Mouse (Mus musculus) stomach, postnatal 0 days (tissue): ENCODE measurements around the gene Car11. TPM values are rescaled to one million over a fixed set of nuclear protein-coding genes. Genes with fewer than 3 reads are reported as not detected.

Source experiments
- ATAC-seq: fragments of 200-750 bp; cut with Nextera tagmentation; 2 replicates; pipeline ENCODE4 v1.8.0; 2017; ENCODE audit not compliant: low FRiP score, low TSS enrichment
- DNase-seq: peaks from one replicate; pipeline ENCODE4 v3.0.0-alpha.2; 2016; ENCODE audit warnings: low spot score
- H3K27ac ChIP-seq: fragments of 300-500 bp; sonication (generic); replicated peaks from 2 replicates; pipeline ENCODE4 v1.5.1; 2014; ENCODE audit warnings: mild to moderate bottlenecking, control low read depth
- H3K27me3 ChIP-seq: fragments of 300-500 bp; sonication (generic); 2 replicates; pipeline ENCODE4 v1.6.1; 2014; ENCODE audit warnings: low read length; ENCODE audit not compliant: control insufficient read depth, insufficient read depth
- H3K36me3 ChIP-seq: fragments of 300-500 bp; sonication (generic); 2 replicates; pipeline ENCODE4 v1.6.1; 2014; ENCODE audit warnings: low read length, mixed read lengths; ENCODE audit not compliant: control insufficient read depth, insufficient read depth
- H3K4me1 ChIP-seq: fragments of 300-500 bp; sonication (generic); replicated peaks from 2 replicates; pipeline ENCODE4 v1.6.1; 2014; ENCODE audit warnings: antibody characterized with exemption; ENCODE audit not compliant: control insufficient read depth, insufficient read depth
- H3K4me2 ChIP-seq: fragments of 300-500 bp; sonication (generic); replicated peaks from 2 replicates; pipeline ENCODE4 v1.6.1; 2014; ENCODE audit warnings: low read depth, mild to moderate bottlenecking, control low read depth, moderate library complexity
- H3K4me3 ChIP-seq: fragments of 300-500 bp; sonication (generic); 2 replicates; pipeline ENCODE4 v1.5.1; 2014; ENCODE audit warnings: low read depth, low read length, control low read depth
- H3K9ac ChIP-seq: fragments of 300-500 bp; sonication (generic); 2 replicates; pipeline ENCODE4 v1.6.1; 2014; ENCODE audit warnings: mild to moderate bottlenecking, low read length, control low read depth, mixed read lengths
- H3K9me3 ChIP-seq: fragments of 300-500 bp; sonication (generic); 2 replicates; pipeline ENCODE4 v1.6.1; 2016; ENCODE audit warnings: low read length; ENCODE audit not compliant: control insufficient read depth
- CTCF ChIP-seq: IDR thresholded peaks from 2 replicates; pipeline ENCODE4 v1.5.1; 2016; ENCODE audit warnings: antibody characterized with exemption, low read depth, mild to moderate bottlenecking, moderate library complexity
- EP300 ChIP-seq: optimal IDR thresholded peaks from 2 replicates; pipeline ENCODE3; 2016; ENCODE audit warnings: antibody characterized with exemption
- WGBS: fragments of 180-500 bp; shearing (Covaris S2); extraction: QIAGEN DNeasy Blood & Tissue Kit; methylation state at CpG from one replicate; pipeline ENCODE4 v1.1.7; 2014; 5-methylcytosine and 5-hydroxymethylcytosine counted together
- polyA plus RNA-seq: library from polyadenylated mRNA; unstranded; fragments of >200 nt; fragmentation: Nextera tagmentation; extraction: Ambion mirVana; gene quantifications from 2 replicates; pipeline ENCODE4 v1.2.1, GENCODE M21; 2015

Gene Car11
- polyA plus RNA-seq, 1 experiment from 2014 or later, result 2.7 TPM

GRCm38 (mm10) chr7:45733477-45733876, 33.8 kb downstream of the Car11 start:
- WGBS, result 83% methylated on average over 5 of the region's 5 CpGs
- 0 out of 2 replicates have a peak overlapping the region, but pooled peaks have one; percentile 8 for H3K27ac ChIP-seq
- no peaks in the 10 kb centered on the region for H3K36me3 ChIP-seq
- TF ChIP-seq EP300 (no peak), CTCF (no peak)
- 0 out of 2 replicates have a peak, but pooled peaks cover 4% of the 10 kb centered on the region for H3K4me1 ChIP-seq
- H3K9me3 ChIP-seq, result no peaks in the 10 kb centered on the region
- no peak overlapping the region for H3K4me2 ChIP-seq
- H3K4me3 ChIP-seq, result no peak overlapping the region
- ATAC-seq (no peak), DNase-seq (no peak)
- 0 out of 2 replicates have a peak overlapping the region, but pooled peaks have one; percentile 8 for H3K9ac ChIP-seq
- H3K27me3 ChIP-seq, result no peaks in the 10 kb centered on the region

GRCm38 (mm10) chr7:45739162-45739763, 39.6 kb downstream of the Car11 start:
- H3K36me3 ChIP-seq, result no peaks in the 10 kb centered on the region
- no peak overlapping the region for H3K4me2 ChIP-seq
- peak; percentile 89 for DNase-seq
- H3K4me1 ChIP-seq, result no peaks in the 10 kb centered on the region
- WGBS, result 10% methylated on average over 9 of the region's 9 CpGs
- peak; percentile 81 for ATAC-seq
- no peaks in the 10 kb centered on the region for H3K27me3 ChIP-seq
- no peak overlapping the region for H3K4me3 ChIP-seq
- no peak overlapping the region for H3K27ac ChIP-seq
- H3K9me3 ChIP-seq, result no peaks in the 10 kb centered on the region
- no peak overlapping the region for H3K9ac ChIP-seq
- TF ChIP-seq EP300 (no peak), CTCF (peak; percentile 94)

- no peak for TF ChIP-seq EP300
- TF ChIP-seq CTCF, result no peak
- DNase-seq (peak; percentile 16), ATAC-seq (no peak)
- H3K4me3 ChIP-seq, result no peak overlapping the region
- no peak overlapping the region for H3K9ac ChIP-seq
- no peaks in the 10 kb centered on the region for H3K4me1 ChIP-seq
- H3K4me2 ChIP-seq, result no peak overlapping the region
- 62% methylated on average over 10 of the region's 10 CpGs for WGBS
- H3K36me3 ChIP-seq, result no peaks in the 10 kb centered on the region
- no peaks in the 10 kb centered on the region for H3K9me3 ChIP-seq
- no peaks in the 10 kb centered on the region for H3K27me3 ChIP-seq
- no peak overlapping the region for H3K27ac ChIP-seq
Measured at GRCm38 (mm10) chr7:45739820-45740219, 40.2 kb downstream of the Car11 start.

GRCm38 (mm10) chr7:45741308-45741707, 41.7 kb downstream of the Car11 start:
- ATAC-seq, result no peak
- Histone ChIP-seq H3K9me3 (no peaks in the 10 kb centered on the region), H3K36me3 (no peaks in the 10 kb centered on the region), H3K4me2 (no peak overlapping the region), H3K4me1 (no peaks in the 10 kb centered on the region), H3K27ac (no peak overlapping the region), H3K27me3 (no peaks in the 10 kb centered on the region), H3K4me3 (no peak overlapping the region), H3K9ac (no peak overlapping the region)
- no peak for DNase-seq
- TF ChIP-seq CTCF (no peak), EP300 (no peak)
- 83% methylated on average over 12 of the region's 12 CpGs for WGBS

- peak; percentile 43; the same call in 1 of the 2 replicates for ATAC-seq
- H3K4me3 ChIP-seq, result no peak overlapping the region
- no peak overlapping the region for H3K27ac ChIP-seq
- peak; percentile 46 for DNase-seq
- H3K36me3 ChIP-seq, result no peaks in the 10 kb centered on the region
- H3K9ac ChIP-seq, result no peak overlapping the region
- peak overlapping the region; percentile 43 for H3K4me2 ChIP-seq
- no peaks in the 10 kb centered on the region for H3K27me3 ChIP-seq
- WGBS, result 36% methylated on average over 11 of the region's 11 CpGs
- H3K9me3 ChIP-seq, result no peaks in the 10 kb centered on the region
- TF ChIP-seq CTCF, result no peak
- TF ChIP-seq EP300, result no peak
- no peaks in the 10 kb centered on the region for H3K4me1 ChIP-seq
Measured at GRCm38 (mm10) chr7:45741777-45742176, 42.1 kb downstream of the Car11 start.

GRCm38 (mm10) chr7:45742338-45742737, 42.7 kb downstream of the Car11 start:
- Histone ChIP-seq H3K9ac (0 out of 2 replicates have a peak overlapping the region, but pooled peaks have one; percentile 4), H3K4me3 (no peak overlapping the region), H3K9me3 (no peaks in the 10 kb centered on the region), H3K4me1 (no peaks in the 10 kb centered on the region), H3K27me3 (no peaks in the 10 kb centered on the region), H3K27ac (no peak overlapping the region), H3K4me2 (peak overlapping the region; percentile 43), H3K36me3 (no peaks in the 10 kb centered on the region)
- TF ChIP-seq EP300 (no peak), CTCF (peak; percentile 58)
- peak; percentile 33 for ATAC-seq
- peak; percentile 57 for DNase-seq
- 31% methylated on average over 19 of the region's 19 CpGs for WGBS
